Mouse (Mus musculus) kidney, embryonic 14.5 days (tissue): ENCODE results near the gene Dnase1l1. TPM values are rescaled to one million over a fixed set of nuclear protein-coding genes. Genes with fewer than 3 reads are reported as not detected.

Source experiments
- ATAC-seq: fragments of 200-750 bp; cut with Nextera tagmentation; 2 replicates; pipeline ENCODE4 v1.8.0; 2017; ENCODE audit warnings: moderate number of reproducible peaks, mild to moderate bottlenecking, moderate TSS enrichment, moderate library complexity; ENCODE audit not compliant: low FRiP score, low TSS enrichment
- H3K27ac ChIP-seq: fragments of 300-500 bp; sonication (generic); 2 replicates; pipeline ENCODE4 v1.5.1; 2014; ENCODE audit warnings: low read depth, mild to moderate bottlenecking, low read length, moderate library complexity, mixed read lengths
- H3K27me3 ChIP-seq: fragments of 300-500 bp; sonication (generic); 2 replicates; pipeline ENCODE4 v1.6.1; 2014; ENCODE audit warnings: mild to moderate bottlenecking, low read length; ENCODE audit not compliant: control insufficient read depth, insufficient read depth
- H3K36me3 ChIP-seq: fragments of 300-500 bp; sonication (generic); 2 replicates; pipeline ENCODE4 v1.6.1; 2014; ENCODE audit warnings: low read length, mixed read lengths; ENCODE audit not compliant: control insufficient read depth, insufficient read depth
- H3K4me1 ChIP-seq: fragments of 300-500 bp; sonication (generic); 2 replicates; pipeline ENCODE4 v1.6.1; 2014; ENCODE audit warnings: low read length, mixed read lengths; ENCODE audit not compliant: control insufficient read depth, insufficient read depth
- H3K4me2 ChIP-seq: fragments of 300-500 bp; sonication (generic); replicated peaks from 2 replicates; pipeline ENCODE4 v1.6.1; 2014; ENCODE audit warnings: low read depth, mild to moderate bottlenecking, low read length
- H3K4me3 ChIP-seq: fragments of 300-500 bp; sonication (generic); 2 replicates; pipeline ENCODE4 v1.5.1; 2014; ENCODE audit warnings: mild to moderate bottlenecking, low read length
- H3K9ac ChIP-seq: fragments of 300-500 bp; sonication (generic); 2 replicates; pipeline ENCODE4 v1.6.1; 2014; ENCODE audit warnings: low read depth, mild to moderate bottlenecking, low read length, moderate library complexity
- H3K9me3 ChIP-seq: fragments of 300-500 bp; sonication (generic); 2 replicates; pipeline ENCODE4 v1.6.1; 2016; ENCODE audit warnings: low read length; ENCODE audit not compliant: control insufficient read depth
- WGBS: fragments of 180-500 bp; shearing (Covaris S2); extraction: QIAGEN DNeasy Blood & Tissue Kit; methylation state at CpG from one replicate; pipeline ENCODE4 v1.1.7; 2014; 5-methylcytosine and 5-hydroxymethylcytosine counted together
- microRNA-seq: library from miRNA; unstranded; fragments of <30 nt; microRNA quantifications from one replicate; pipeline ENCODE4, GENCODE M21; 2016
- polyA plus RNA-seq: library from polyadenylated mRNA; unstranded; fragments of >200 nt; fragmentation: Nextera tagmentation; extraction: Ambion mirVana; gene quantifications from 2 replicates; pipeline ENCODE4 v1.2.1, GENCODE M21; 2014

Dnase1l1 gene
- polyA plus RNA-seq, 1 experiment from 2014 or later = 10.6 TPM

GRCm38 (mm10) chrX:74230038-74230437, 52.1 kb downstream of the Dnase1l1 start:
- no peak overlapping the region for H3K9ac ChIP-seq
- H3K4me1 ChIP-seq = no peaks in the 10 kb centered on the region
- ATAC-seq = no peak
- H3K27ac ChIP-seq = no peak overlapping the region
- WGBS = 75% methylated on average over 1 of the region's 1 CpGs
- no peaks in the 10 kb centered on the region for H3K9me3 ChIP-seq
- no peak overlapping the region for H3K4me3 ChIP-seq
- H3K36me3 ChIP-seq = peaks cover 98% of the 10 kb centered on the region
- no peak overlapping the region for H3K4me2 ChIP-seq
- H3K27me3 ChIP-seq = no peaks in the 10 kb centered on the region

Small RNA genes within 50 kb of the gene (microRNA-seq; reads per million reads assigned to microRNA genes)
- gene Mir7091 = not detected
- gene Mir7092 = not detected

Other genes with a start within 250 kb of the Dnase1l1 start
- gene Opn1mw, start 154.9 kb downstream of the Dnase1l1 start, polyA plus RNA-seq = not detected in 2 replicates
- 8.4 and 12.7 TPM in 2 replicates for gene Mecp2, start 147.0 kb downstream of the Dnase1l1 start, polyA plus RNA-seq
- gene Tex28, start 114.5 kb downstream of the Dnase1l1 start, polyA plus RNA-seq = not detected in 2 replicates
- not detected in 2 replicates for gene Tktl1, start 105.1 kb downstream of the Dnase1l1 start, polyA plus RNA-seq
- gene Flna, start 32.5 kb downstream of the Dnase1l1 start, polyA plus RNA-seq = 199 and 315 TPM in 2 replicates
- gene Emd, start 27.6 kb downstream of the Dnase1l1 start, polyA plus RNA-seq = 28.1 and 81.5 TPM in 2 replicates
- 941 and 1,115 TPM in 2 replicates for gene Rpl10, start 11.5 kb downstream of the Dnase1l1 start, polyA plus RNA-seq
- gene Taz, start 425 bp downstream of the Dnase1l1 start, polyA plus RNA-seq = 58.5 and 64.3 TPM in 2 replicates
- gene Atp6ap1, start 14.8 kb upstream of the Dnase1l1 start, polyA plus RNA-seq = 89.5 and 93.6 TPM in 2 replicates
- 90.3 and 143 TPM in 2 replicates for gene Gdi1, start 22.7 kb upstream of the Dnase1l1 start, polyA plus RNA-seq
- gene Fam50a, start 30.7 kb upstream of the Dnase1l1 start, polyA plus RNA-seq = 46.9 and 52.9 TPM in 2 replicates
- 11.1 and 11.7 TPM in 2 replicates for gene Plxna3, start 46.7 kb upstream of the Dnase1l1 start, polyA plus RNA-seq
- 128 and 153 TPM in 2 replicates for gene Lage3, start 71.3 kb upstream of the Dnase1l1 start, polyA plus RNA-seq
- gene Ubl4a, start 90.9 kb upstream of the Dnase1l1 start, polyA plus RNA-seq = 56.5 and 74.6 TPM in 2 replicates
- 16.2 and 23.5 TPM in 2 replicates for gene Slc10a3, start 91.0 kb upstream of the Dnase1l1 start, polyA plus RNA-seq
- gene Fam3a, start 110.9 kb upstream of the Dnase1l1 start, polyA plus RNA-seq = 29.4 and 36.3 TPM in 2 replicates
- 12.7 and 22.0 TPM in 2 replicates for gene Ikbkg, start 111.0 kb upstream of the Dnase1l1 start, polyA plus RNA-seq
- 41.4 and 49.6 TPM in 2 replicates for gene G6pdx, start 146.9 kb upstream of the Dnase1l1 start, polyA plus RNA-seq
- not detected in 2 replicates for gene Gm6880, start 199.1 kb upstream of the Dnase1l1 start, polyA plus RNA-seq